Mouse (Mus musculus) embryonic fibroblast, embryonic 13.5 days (primary cell): Measurements from ENCODE around the gene Krtap5-2.

Experiments
- CTCF ChIP-seq: IDR thresholded peaks from 2 replicates; pipeline ENCODE4 v1.5.1; 2011; ENCODE audit warnings: mild to moderate bottlenecking, control low read depth, low read length, moderate library complexity, borderline replicate concordance; ENCODE audit not compliant: insufficient read depth
- POLR2A ChIP-seq: IDR thresholded peaks from 2 replicates; pipeline ENCODE4 v1.6.1; 2011; ENCODE audit warnings: low read depth, mild to moderate bottlenecking, control low read depth, low read length, moderate library complexity

DNA sequence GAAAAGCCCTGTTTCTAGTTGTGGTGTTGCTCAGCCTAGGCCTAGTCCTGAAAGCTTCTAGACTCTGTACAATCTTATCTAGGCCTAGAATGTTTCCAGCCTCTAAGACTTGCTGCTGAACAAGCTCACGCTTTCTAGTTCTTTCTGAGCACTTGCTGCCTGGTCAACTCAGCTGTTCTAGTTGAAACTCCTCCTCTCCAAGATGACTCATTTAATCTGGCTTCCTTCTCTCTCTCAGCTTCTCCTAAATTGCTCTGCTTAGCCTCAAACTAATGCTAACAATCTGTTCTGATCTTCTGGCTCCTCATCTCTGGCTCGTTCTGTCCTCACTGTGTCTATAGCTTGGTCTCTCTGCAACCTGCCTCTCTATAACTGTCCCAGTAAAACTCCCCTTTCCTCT lies 22.9 kb upstream of the Krtap5-2 start:
- TF ChIP-seq CTCF, result no peak
- TF ChIP-seq POLR2A, result no peak
